Mouse (Mus musculus): ENCODE data around the gene Pheta1. TPM values are rescaled to one million over a fixed set of nuclear protein-coding genes. Genes with fewer than 3 reads are reported as not detected.

Gene Pheta1
- polyA plus RNA-seq, 1 experiment from 2014 or later, result 10.8 TPM

GRCm38 (mm10) chr5:121820161-121820560, 28.6 kb upstream of the Pheta1 start:
- Histone ChIP-seq H3K4me3 (ENCODE audit: control insufficient read depth in 1 of 2, insufficient read depth in 1 of 2, low read depth in 1 of 2, low read length in 2 of 2) (no peak overlapping the region), H3K4me1 (ENCODE audit: control insufficient read depth in 2 of 2, insufficient read depth in 2 of 2, low read length in 2 of 2) (peaks cover 15 to 43% of the 10 kb centered on the region in 2 experiments), H3K27ac (replicated peaks in 1 of 2; ENCODE audit: control insufficient read depth in 1 of 2, insufficient read depth in 1 of 2, low read depth in 2 of 2, low read length in 2 of 2) (peak overlapping the region in 1 of 2 experiments; percentile 47; a peak in 1 of 4 replicates), H3K36me3 (ENCODE audit: control insufficient read depth, insufficient read depth, low read length) (peaks cover 89% of the 10 kb centered on the region), H3K9ac (ENCODE audit: low read length) (no peak overlapping the region), H3K9me3 (ENCODE audit: control insufficient read depth, low read length) (no peaks in the 10 kb centered on the region), H3K27me3 (ENCODE audit: control insufficient read depth, insufficient read depth, low read length) (no peaks in the 10 kb centered on the region), H3K4me2 (ENCODE audit: low read length) (no peak overlapping the region)
- WGBS, result 44% methylated on average over 2 of the region's 2 CpGs
- ATAC-seq (ENCODE audit: insufficient number of reproducible peaks, insufficient read depth, low FRiP score, low read depth), result no peak

- 38% methylated on average over 3 of the region's 3 CpGs for WGBS
- Histone ChIP-seq H3K4me1 (ENCODE audit: control insufficient read depth in 2 of 2, insufficient read depth in 2 of 2, low read length in 2 of 2) (peaks cover 15 to 45% of the 10 kb centered on the region in 2 experiments), H3K9me3 (ENCODE audit: control insufficient read depth, low read length) (no peaks in the 10 kb centered on the region), H3K9ac (ENCODE audit: low read length) (no peak overlapping the region), H3K27me3 (ENCODE audit: control insufficient read depth, insufficient read depth, low read length) (no peaks in the 10 kb centered on the region), H3K4me2 (ENCODE audit: low read length) (no peak overlapping the region), H3K27ac (replicated peaks in 1 of 2; ENCODE audit: control insufficient read depth in 1 of 2, insufficient read depth in 1 of 2, low read depth in 2 of 2, low read length in 2 of 2) (peak overlapping the region in 1 of 2 experiments; percentile 47; a peak in 1 of 4 replicates), H3K36me3 (ENCODE audit: control insufficient read depth, insufficient read depth, low read length) (peaks cover 89% of the 10 kb centered on the region), H3K4me3 (ENCODE audit: control insufficient read depth in 1 of 2, insufficient read depth in 1 of 2, low read depth in 1 of 2, low read length in 2 of 2) (no peak overlapping the region)
- ATAC-seq (ENCODE audit: insufficient number of reproducible peaks, insufficient read depth, low FRiP score, low read depth), result no peak
Observed at GRCm38 (mm10) chr5:121820657-121821056, 28.1 kb upstream of the Pheta1 start.

GRCm38 (mm10) chr5:121821116-121821515, 27.7 kb upstream of the Pheta1 start:
- no peak overlapping the region for H3K4me2 ChIP-seq (ENCODE audit: low read length)
- no peak overlapping the region for H3K9ac ChIP-seq (ENCODE audit: low read length)
- H3K9me3 ChIP-seq (ENCODE audit: control insufficient read depth, low read length), result no peaks in the 10 kb centered on the region
- WGBS, result 76% methylated on average over 5 of the region's 5 CpGs
- H3K27me3 ChIP-seq (ENCODE audit: control insufficient read depth, insufficient read depth, low read length), result no peaks in the 10 kb centered on the region
- no peak for ATAC-seq (ENCODE audit: insufficient number of reproducible peaks, insufficient read depth, low FRiP score, low read depth)
- peaks cover 89% of the 10 kb centered on the region for H3K36me3 ChIP-seq (ENCODE audit: control insufficient read depth, insufficient read depth, low read length)
- H3K4me1 ChIP-seq (ENCODE audit: control insufficient read depth in 2 of 2, insufficient read depth in 2 of 2, low read length in 2 of 2), result peaks cover 15 to 45% of the 10 kb centered on the region in 2 experiments
- peak overlapping the region in 1 of 2 experiments; percentile 47; a peak in 1 of 4 replicates for H3K27ac ChIP-seq (replicated peaks in 1 of 2; ENCODE audit: control insufficient read depth in 1 of 2, insufficient read depth in 1 of 2, low read depth in 2 of 2, low read length in 2 of 2)
- no peak overlapping the region for H3K4me3 ChIP-seq (ENCODE audit: control insufficient read depth in 1 of 2, insufficient read depth in 1 of 2, low read depth in 1 of 2, low read length in 2 of 2)

- H3K27ac ChIP-seq (replicated peaks in 1 of 2; ENCODE audit: control insufficient read depth in 1 of 2, insufficient read depth in 1 of 2, low read depth in 2 of 2, low read length in 2 of 2), result no peak overlapping the region
- H3K9me3 ChIP-seq (ENCODE audit: control insufficient read depth, low read length), result no peaks in the 10 kb centered on the region
- ATAC-seq (ENCODE audit: insufficient number of reproducible peaks, insufficient read depth, low FRiP score, low read depth), result no peak
- no peaks in the 10 kb centered on the region for H3K27me3 ChIP-seq (ENCODE audit: control insufficient read depth, insufficient read depth, low read length)
- WGBS, result 57% methylated on average over 5 of the region's 5 CpGs
- no peak overlapping the region for H3K4me3 ChIP-seq (ENCODE audit: control insufficient read depth in 1 of 2, insufficient read depth in 1 of 2, low read depth in 1 of 2, low read length in 2 of 2)
- no peak overlapping the region for H3K9ac ChIP-seq (ENCODE audit: low read length)
- H3K4me2 ChIP-seq (ENCODE audit: low read length), result no peak overlapping the region
- H3K36me3 ChIP-seq (ENCODE audit: control insufficient read depth, insufficient read depth, low read length), result peaks cover 89% of the 10 kb centered on the region
- H3K4me1 ChIP-seq (ENCODE audit: control insufficient read depth in 2 of 2, insufficient read depth in 2 of 2, low read length in 2 of 2), result peaks cover 15 to 45% of the 10 kb centered on the region in 2 experiments
Observed at GRCm38 (mm10) chr5:121821552-121821951, 27.2 kb upstream of the Pheta1 start.

GRCm38 (mm10) chr5:121822786-121823505, 25.8 kb upstream of the Pheta1 start:
- Histone ChIP-seq H3K27me3 (ENCODE audit: control insufficient read depth, insufficient read depth, low read length) (no peaks in the 10 kb centered on the region), H3K4me1 (ENCODE audit: control insufficient read depth in 2 of 2, insufficient read depth in 2 of 2, low read length in 2 of 2) (peaks cover 15 to 45% of the 10 kb centered on the region in 2 experiments), H3K27ac (replicated peaks in 1 of 2; ENCODE audit: control insufficient read depth in 1 of 2, insufficient read depth in 1 of 2, low read depth in 2 of 2, low read length in 2 of 2) (peak overlapping the region in 1 of 2 experiments; percentile 77; a peak in 1 of 4 replicates), H3K36me3 (ENCODE audit: control insufficient read depth, insufficient read depth, low read length) (peaks cover 89% of the 10 kb centered on the region), H3K4me2 (ENCODE audit: low read length) (no peak overlapping the region), H3K9me3 (ENCODE audit: control insufficient read depth, low read length) (no peaks in the 10 kb centered on the region), H3K4me3 (ENCODE audit: control insufficient read depth in 1 of 2, insufficient read depth in 1 of 2, low read depth in 1 of 2, low read length in 2 of 2) (no peak overlapping the region), H3K9ac (ENCODE audit: low read length) (peak overlapping the region; percentile 25; the same call in 1 of the 2 replicates)
- no peak for ATAC-seq (ENCODE audit: insufficient number of reproducible peaks, insufficient read depth, low FRiP score, low read depth)
- WGBS, result 65% methylated on average over 7 of the region's 7 CpGs

GRCm38 (mm10) chr5:121823668-121824067, 25.1 kb upstream of the Pheta1 start:
- H3K4me2 ChIP-seq (ENCODE audit: low read length), result no peak overlapping the region
- no peaks in the 10 kb centered on the region for H3K9me3 ChIP-seq (ENCODE audit: control insufficient read depth, low read length)
- no peak overlapping the region for H3K9ac ChIP-seq (ENCODE audit: low read length)
- no peaks in the 10 kb centered on the region for H3K27me3 ChIP-seq (ENCODE audit: control insufficient read depth, insufficient read depth, low read length)
- H3K27ac ChIP-seq (replicated peaks in 1 of 2; ENCODE audit: control insufficient read depth in 1 of 2, insufficient read depth in 1 of 2, low read depth in 2 of 2, low read length in 2 of 2), result peak overlapping the region in 1 of 2 experiments; percentile 77; a peak in 2 of 4 replicates
- 100% methylated on average over 1 of the region's 1 CpGs for WGBS
- peaks cover 89% of the 10 kb centered on the region for H3K36me3 ChIP-seq (ENCODE audit: control insufficient read depth, insufficient read depth, low read length)
- ATAC-seq (ENCODE audit: insufficient number of reproducible peaks, insufficient read depth, low FRiP score, low read depth), result 0 out of 2 replicates have a peak, but pooled peaks have one; percentile 3
- H3K4me1 ChIP-seq (ENCODE audit: control insufficient read depth in 2 of 2, insufficient read depth in 2 of 2, low read length in 2 of 2), result peaks cover 15 to 48% of the 10 kb centered on the region in 2 experiments
- no peak overlapping the region for H3K4me3 ChIP-seq (ENCODE audit: control insufficient read depth in 1 of 2, insufficient read depth in 1 of 2, low read depth in 1 of 2, low read length in 2 of 2)

- Histone ChIP-seq H3K36me3 (ENCODE audit: control insufficient read depth, insufficient read depth, low read length) (peaks cover 85% of the 10 kb centered on the region), H3K27me3 (ENCODE audit: control insufficient read depth, insufficient read depth, low read length) (no peaks in the 10 kb centered on the region), H3K9ac (ENCODE audit: low read length) (0 out of 2 replicates have a peak overlapping the region, but pooled peaks have one; percentile 22), H3K9me3 (ENCODE audit: control insufficient read depth, low read length) (no peaks in the 10 kb centered on the region), H3K4me2 (ENCODE audit: low read length) (no peak overlapping the region), H3K4me3 (ENCODE audit: control insufficient read depth in 1 of 2, insufficient read depth in 1 of 2, low read depth in 1 of 2, low read length in 2 of 2) (no peak overlapping the region), H3K27ac (replicated peaks in 1 of 2; ENCODE audit: control insufficient read depth in 1 of 2, insufficient read depth in 1 of 2, low read depth in 2 of 2, low read length in 2 of 2) (peak overlapping the region; percentile 64 to 77), H3K4me1 (ENCODE audit: control insufficient read depth in 2 of 2, insufficient read depth in 2 of 2, low read length in 2 of 2) (peaks cover 18 to 52% of the 10 kb centered on the region in 2 experiments)
- WGBS, result 72% methylated on average over 4 of the region's 4 CpGs
- ATAC-seq (ENCODE audit: insufficient number of reproducible peaks, insufficient read depth, low FRiP score, low read depth), result peak; percentile 44; the same call in 1 of the 2 replicates
Observed at GRCm38 (mm10) chr5:121824121-121824520, 24.7 kb upstream of the Pheta1 start.
